Mouse (Mus musculus) lung, embryonic 16.5 days (tissue): ENCODE measurements at regions not wholly inside any gene's neighbourhood (a gene's known extent, or its start where the extent isn't known, plus 50 kb on each side); places are given as distances from the start of the nearest gene placed in this dataset.
A peak's percentile ranks its signal among the peaks of the same experiment; 100 is the strongest.

Source experiments
- ATAC-seq: fragments of 200-750 bp; cut with Nextera tagmentation; 2 replicates; pipeline ENCODE4 v1.8.0; 2017; ENCODE audit warnings: low read depth, mild to moderate bottlenecking, moderate library complexity
- H3K27ac ChIP-seq: fragments of 300-500 bp; sonication (generic); 2 replicates; pipeline ENCODE4 v1.5.1; 2014; ENCODE audit warnings: mild to moderate bottlenecking, control low read depth, low read length
- H3K27me3 ChIP-seq: fragments of 300-500 bp; sonication (generic); 2 replicates; pipeline ENCODE4 v1.6.1; 2014; ENCODE audit warnings: low read depth, low read length, mixed read lengths; ENCODE audit not compliant: control insufficient read depth, insufficient read depth
- H3K36me3 ChIP-seq: fragments of 300-500 bp; sonication (generic); 2 replicates; pipeline ENCODE4 v1.6.1; 2014; ENCODE audit warnings: low read length; ENCODE audit not compliant: control insufficient read depth, insufficient read depth
- H3K4me1 ChIP-seq: fragments of 300-500 bp; sonication (generic); replicated peaks from 2 replicates; pipeline ENCODE4 v1.6.1; 2014; ENCODE audit warnings: low read length, mixed read lengths; ENCODE audit not compliant: control insufficient read depth, insufficient read depth
- H3K4me2 ChIP-seq: fragments of 300-500 bp; sonication (generic); 2 replicates; pipeline ENCODE4 v1.6.1; 2014; ENCODE audit warnings: low read depth, low read length, control low read depth
- H3K4me3 ChIP-seq: fragments of 300-500 bp; sonication (generic); 2 replicates; pipeline ENCODE4 v1.5.1; 2014; ENCODE audit warnings: mild to moderate bottlenecking, low read length, control low read depth
- H3K9ac ChIP-seq: fragments of 300-500 bp; sonication (generic); 2 replicates; pipeline ENCODE4 v1.6.1; 2014; ENCODE audit warnings: low read length, control low read depth
- H3K9me3 ChIP-seq: fragments of 300-500 bp; sonication (generic); 2 replicates; pipeline ENCODE4 v1.6.1; 2016; ENCODE audit warnings: low read length; ENCODE audit not compliant: control insufficient read depth
- WGBS: fragments of 180-500 bp; shearing (Covaris S2); extraction: QIAGEN DNeasy Blood & Tissue Kit; methylation state at CpG from one replicate; pipeline ENCODE4 v1.1.7; 2014; 5-methylcytosine and 5-hydroxymethylcytosine counted together

- Histone ChIP-seq H3K9ac (no peak overlapping the region), H3K4me3 (no peak overlapping the region), H3K4me2 (no peak overlapping the region), H3K9me3 (no peaks in the 10 kb centered on the region), H3K4me1 (no peaks in the 10 kb centered on the region), H3K27me3 (no peaks in the 10 kb centered on the region), H3K36me3 (no peaks in the 10 kb centered on the region), H3K27ac (no peak overlapping the region)
- WGBS, result 43% methylated on average over 2 of the region's 2 CpGs
- peak; percentile 71; the same call in 1 of the 2 replicates for ATAC-seq
Observed at GRCm38 (mm10) chr13:110866713-110867112, 388.1 kb upstream of the Actbl2 start.

- Histone ChIP-seq H3K27me3 (no peaks in the 10 kb centered on the region), H3K27ac (no peak overlapping the region), H3K36me3 (no peaks in the 10 kb centered on the region), H3K4me3 (no peak overlapping the region), H3K4me1 (no peaks in the 10 kb centered on the region), H3K9me3 (no peaks in the 10 kb centered on the region), H3K9ac (no peak overlapping the region), H3K4me2 (no peak overlapping the region)
- ATAC-seq, result no peak
- WGBS, result 57% methylated on average over 4 of the region's 4 CpGs
Observed at GRCm38 (mm10) chr13:110871125-110871775, 383.6 kb upstream of the Actbl2 start.

GRCm38 (mm10) chr13:110871776-110872135 is 383.1 kb upstream of the Actbl2 start:
- H3K9ac ChIP-seq, result no peak overlapping the region
- WGBS, result 44% methylated on average over 1 of the region's 1 CpGs
- H3K9me3 ChIP-seq, result no peaks in the 10 kb centered on the region
- ATAC-seq, result no peak
- no peaks in the 10 kb centered on the region for H3K4me1 ChIP-seq
- H3K27me3 ChIP-seq, result no peaks in the 10 kb centered on the region
- H3K4me3 ChIP-seq, result no peak overlapping the region
- H3K4me2 ChIP-seq, result no peak overlapping the region
- H3K27ac ChIP-seq, result no peak overlapping the region
- no peaks in the 10 kb centered on the region for H3K36me3 ChIP-seq

GRCm38 (mm10) chr13:110881573-110881972 is 373.2 kb upstream of the Actbl2 start:
- Histone ChIP-seq H3K9me3 (no peaks in the 10 kb centered on the region), H3K4me2 (no peak overlapping the region), H3K27ac (no peak overlapping the region), H3K4me3 (no peak overlapping the region), H3K27me3 (no peaks in the 10 kb centered on the region), H3K4me1 (no peaks in the 10 kb centered on the region; the same call in 1 of the 2 replicates), H3K9ac (no peak overlapping the region), H3K36me3 (no peaks in the 10 kb centered on the region)
- 84% methylated on average over 3 of the region's 3 CpGs for WGBS
- no peak for ATAC-seq

- Histone ChIP-seq H3K27ac (no peak overlapping the region), H3K27me3 (no peaks in the 10 kb centered on the region), H3K4me3 (no peak overlapping the region), H3K9me3 (no peaks in the 10 kb centered on the region), H3K36me3 (no peaks in the 10 kb centered on the region), H3K9ac (no peak overlapping the region), H3K4me1 (no peaks in the 10 kb centered on the region; the same call in 1 of the 2 replicates), H3K4me2 (no peak overlapping the region)
- 80% methylated on average over 3 of the region's 3 CpGs for WGBS
- ATAC-seq, result no peak
Observed at GRCm38 (mm10) chr13:110882173-110882572, 372.6 kb upstream of the Actbl2 start.

- Histone ChIP-seq H3K27ac (no peak overlapping the region), H3K4me2 (no peak overlapping the region), H3K4me3 (no peak overlapping the region), H3K9me3 (no peaks in the 10 kb centered on the region), H3K36me3 (no peaks in the 10 kb centered on the region), H3K27me3 (no peaks in the 10 kb centered on the region), H3K4me1 (no peaks in the 10 kb centered on the region; the same call in 1 of the 2 replicates), H3K9ac (no peak overlapping the region)
- WGBS, result 51% methylated on average over 10 of the region's 10 CpGs
- ATAC-seq, result no peak
Observed at GRCm38 (mm10) chr13:110882661-110883172, 372.1 kb upstream of the Actbl2 start.

- Histone ChIP-seq H3K27me3 (no peaks in the 10 kb centered on the region), H3K36me3 (no peaks in the 10 kb centered on the region), H3K27ac (peak overlapping the region; percentile 47), H3K9ac (no peak overlapping the region), H3K4me2 (no peak overlapping the region), H3K9me3 (no peaks in the 10 kb centered on the region), H3K4me3 (no peak overlapping the region), H3K4me1 (peaks cover 16% of the 10 kb centered on the region)
- peak; percentile 68 for ATAC-seq
- WGBS, result 42% methylated on average over 6 of the region's 6 CpGs
Observed at GRCm38 (mm10) chr13:110893909-110894308, 360.9 kb upstream of the Actbl2 start.

GRCm38 (mm10) chr13:110895349-110895748 is 359.5 kb upstream of the Actbl2 start:
- peaks cover 16% of the 10 kb centered on the region for H3K4me1 ChIP-seq
- no peak overlapping the region for H3K9ac ChIP-seq
- H3K36me3 ChIP-seq, result no peaks in the 10 kb centered on the region
- WGBS, result 53% methylated on average over 6 of the region's 6 CpGs
- 0 out of 2 replicates have a peak, but pooled peaks have one; percentile 21 for ATAC-seq
- H3K27ac ChIP-seq, result no peak overlapping the region
- H3K9me3 ChIP-seq, result no peaks in the 10 kb centered on the region
- no peak overlapping the region for H3K4me3 ChIP-seq
- no peaks in the 10 kb centered on the region for H3K27me3 ChIP-seq
- no peak overlapping the region for H3K4me2 ChIP-seq

GRCm38 (mm10) chr13:110895900-110896299 is 358.9 kb upstream of the Actbl2 start:
- no peak for ATAC-seq
- WGBS, result 78% methylated on average over 8 of the region's 8 CpGs

More at GRCm38 (mm10) chr13:110895900-110896299, 358.9 kb upstream of the Actbl2 start:
- Histone ChIP-seq H3K4me2 (no peak overlapping the region), H3K27me3 (no peaks in the 10 kb centered on the region), H3K9ac (no peak overlapping the region), H3K4me3 (no peak overlapping the region), H3K4me1 (peaks cover 16% of the 10 kb centered on the region), H3K9me3 (no peaks in the 10 kb centered on the region), H3K36me3 (no peaks in the 10 kb centered on the region), H3K27ac (no peak overlapping the region)
